Mouse (Mus musculus): ENCODE results near the gene Alad. TPM values are rescaled to one million over a fixed set of nuclear protein-coding genes. Genes with fewer than 3 reads are reported as not detected.
A peak's percentile ranks its signal among the peaks of the same experiment; 100 is the strongest.
"Not testable (repeated sequence)": the region's sequence is repeated elsewhere in the genome, so short reads cannot be mapped to it uniquely, and the experiment has no call there.

Gene Alad
- total RNA-seq, 2 experiments from 2014 or later = 25.4 to 30.8 TPM

DNA sequence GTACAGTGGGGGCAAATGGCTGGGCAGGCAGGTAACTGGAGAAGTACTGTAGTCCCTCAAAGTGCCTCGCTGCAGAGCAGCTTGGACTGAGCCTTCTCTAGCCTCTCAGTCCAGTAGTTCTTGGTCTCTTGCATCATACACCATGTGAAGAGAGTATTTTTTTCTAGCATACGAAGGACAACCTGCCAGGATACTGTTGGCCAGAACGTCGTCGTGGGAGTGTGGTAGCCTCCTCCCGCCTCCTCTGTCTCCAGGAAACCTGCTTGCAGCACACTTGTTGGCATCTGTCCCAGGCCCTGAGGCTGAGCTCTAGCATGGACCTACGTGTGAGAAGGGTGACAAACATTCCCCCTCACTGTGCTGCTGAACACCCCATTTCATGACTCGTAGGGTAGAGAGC, 22.9 kb downstream of the Alad start:
- intact Hi-C loops (cut with DNase I) = no loop called here
- peak; percentile 62 to 89 for DNase-seq (ENCODE audit: low spot score in 2 of 2)

DNA sequence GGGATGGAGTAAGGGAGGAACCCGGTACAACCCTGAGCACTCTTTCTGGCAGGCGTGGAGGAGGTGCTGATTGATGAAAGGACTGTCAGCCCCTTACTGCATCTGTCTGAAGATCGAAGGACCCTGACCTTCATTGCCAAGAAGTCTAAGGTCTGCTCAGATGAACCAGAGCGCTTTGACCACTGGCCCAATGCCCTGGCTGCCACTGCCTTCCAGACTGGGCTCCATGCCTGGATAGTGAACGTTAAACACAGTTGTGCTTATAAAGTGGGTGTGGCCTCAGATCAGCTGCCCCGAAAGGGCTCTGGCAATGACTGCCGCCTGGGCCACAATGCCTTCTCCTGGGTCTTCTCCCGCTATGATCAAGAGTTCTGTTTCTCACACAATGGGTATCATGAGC, 23.8 kb downstream of the Alad start:
- intact Hi-C loops (cut with DNase I) = no loop called here
- no peak for DNase-seq (ENCODE audit: low spot score in 2 of 2)

DNA sequence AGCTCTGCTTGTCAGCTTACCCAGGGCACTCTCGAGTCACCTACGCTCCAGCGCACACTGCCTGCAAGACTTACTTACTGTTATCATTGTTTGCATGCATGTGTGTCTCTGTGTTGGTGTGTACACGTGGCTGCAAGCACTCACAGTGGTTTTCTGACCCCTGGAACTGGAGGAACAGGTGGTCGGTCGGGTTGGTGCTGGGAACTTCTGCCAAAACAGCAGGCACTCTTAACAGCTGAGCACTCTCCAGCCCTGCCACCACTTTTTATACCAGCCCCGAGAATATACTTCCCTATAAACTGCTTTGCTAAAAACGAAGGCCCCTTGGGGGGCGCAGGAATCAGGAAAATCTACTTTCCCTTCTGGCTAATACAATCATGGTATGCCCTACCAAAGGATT, 25.5 kb downstream of the Alad start:
- DNase-seq (ENCODE audit: low spot score in 2 of 2) = no peak
- intact Hi-C loops (cut with DNase I) = no loop called here

DNA sequence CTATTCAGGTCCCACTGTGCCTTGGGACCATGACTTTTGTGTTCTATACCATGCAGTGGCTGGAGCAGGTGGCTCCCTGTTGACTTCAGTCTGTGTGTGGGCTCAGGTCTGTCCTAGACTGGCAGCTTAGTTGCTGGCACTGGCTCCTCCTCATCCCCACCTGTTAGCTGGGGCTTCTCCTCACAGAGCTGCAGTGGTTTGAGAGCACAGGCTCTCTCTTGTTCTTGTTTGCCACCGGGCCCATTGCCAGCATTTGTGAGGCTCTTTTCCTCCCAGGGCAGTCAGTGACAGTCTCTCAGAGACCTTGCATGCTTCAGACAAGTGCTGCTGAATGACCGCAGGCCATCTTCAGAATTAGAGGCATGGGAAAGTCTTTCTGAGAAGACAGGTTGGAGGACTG, 27.0 kb downstream of the Alad start:
- intact Hi-C loops (cut with DNase I) = no loop called here
- peak in 1 of 2 experiments; percentile 43 for DNase-seq (ENCODE audit: low spot score in 2 of 2)

DNA sequence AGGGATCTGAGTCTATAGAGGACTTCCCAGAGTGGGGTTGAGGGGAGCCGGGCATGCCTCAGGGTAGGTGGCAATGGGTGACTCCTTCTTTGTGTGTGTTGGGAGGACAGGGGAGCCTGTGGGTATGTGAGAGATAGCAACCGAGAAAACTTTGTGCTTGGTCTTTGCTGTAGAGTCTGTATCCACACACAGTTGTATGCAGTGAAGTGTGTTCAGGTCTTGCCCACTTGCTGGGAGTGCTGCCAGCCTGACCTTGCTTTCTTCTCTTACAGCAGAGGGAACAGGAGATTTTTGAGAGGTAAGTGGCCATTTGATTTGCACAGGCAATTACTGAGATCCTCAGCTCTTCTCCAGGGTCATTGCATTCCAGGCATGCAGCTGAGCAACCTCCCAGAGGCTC, 31.8 kb downstream of the Alad start:
- intact Hi-C loops (cut with DNase I) = no loop called here

DNA sequence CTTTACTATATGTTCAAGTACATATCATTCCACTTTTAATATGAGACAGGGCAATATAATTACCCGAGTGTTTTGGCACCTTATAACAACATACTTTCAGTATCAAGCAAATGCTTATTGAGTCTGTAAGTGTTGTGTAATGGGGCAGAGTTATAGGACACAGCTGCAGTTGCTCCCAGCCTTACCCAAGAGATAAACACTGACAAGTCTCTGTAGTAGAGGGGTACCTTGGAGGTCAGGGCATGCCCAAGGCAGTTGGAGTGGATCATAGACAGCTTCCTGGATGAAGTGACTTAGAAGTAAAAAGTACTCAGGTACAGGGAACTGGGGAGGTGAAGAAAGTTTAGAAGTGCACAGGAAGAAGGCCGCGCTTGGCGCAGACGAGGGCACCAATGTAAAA, 32.5 kb downstream of the Alad start:
- no peak for DNase-seq (ENCODE audit: low spot score in 2 of 2)
- intact Hi-C loops (cut with DNase I) = no loop called here

More for the DNA sequence above, 31.8 kb downstream of the Alad start:
- DNase-seq (ENCODE audit: low spot score in 2 of 2) = no peak

DNA sequence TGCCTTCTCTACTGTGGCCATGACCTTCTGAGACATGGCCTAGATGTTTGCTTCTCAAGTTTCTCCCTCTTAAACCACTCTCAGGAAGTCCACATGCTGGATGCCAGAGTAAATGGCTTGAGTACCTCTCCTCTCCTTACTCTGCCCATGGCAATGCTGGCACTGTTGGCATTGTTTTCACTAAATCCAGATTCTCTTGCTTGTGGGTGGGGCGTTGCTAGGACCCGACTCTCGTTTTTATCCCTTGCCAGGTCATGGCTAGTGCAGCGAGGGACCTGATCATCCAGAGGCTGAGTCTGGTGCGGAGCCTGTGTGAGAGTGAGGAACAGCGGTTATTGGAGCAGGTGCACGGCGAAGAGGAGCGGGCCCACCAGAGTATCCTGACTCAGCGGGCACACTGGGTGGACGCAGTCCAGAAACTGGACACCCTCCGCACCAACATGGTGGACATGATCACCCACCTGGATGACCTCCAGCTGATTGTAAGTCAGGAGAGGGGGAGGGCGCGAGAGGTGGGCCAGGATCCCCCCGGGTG, 33.5 kb downstream of the Alad start:
- DNase-seq (ENCODE audit: low spot score in 2 of 2) = no peak
- intact Hi-C loops (cut with DNase I) = no loop called here

DNA sequence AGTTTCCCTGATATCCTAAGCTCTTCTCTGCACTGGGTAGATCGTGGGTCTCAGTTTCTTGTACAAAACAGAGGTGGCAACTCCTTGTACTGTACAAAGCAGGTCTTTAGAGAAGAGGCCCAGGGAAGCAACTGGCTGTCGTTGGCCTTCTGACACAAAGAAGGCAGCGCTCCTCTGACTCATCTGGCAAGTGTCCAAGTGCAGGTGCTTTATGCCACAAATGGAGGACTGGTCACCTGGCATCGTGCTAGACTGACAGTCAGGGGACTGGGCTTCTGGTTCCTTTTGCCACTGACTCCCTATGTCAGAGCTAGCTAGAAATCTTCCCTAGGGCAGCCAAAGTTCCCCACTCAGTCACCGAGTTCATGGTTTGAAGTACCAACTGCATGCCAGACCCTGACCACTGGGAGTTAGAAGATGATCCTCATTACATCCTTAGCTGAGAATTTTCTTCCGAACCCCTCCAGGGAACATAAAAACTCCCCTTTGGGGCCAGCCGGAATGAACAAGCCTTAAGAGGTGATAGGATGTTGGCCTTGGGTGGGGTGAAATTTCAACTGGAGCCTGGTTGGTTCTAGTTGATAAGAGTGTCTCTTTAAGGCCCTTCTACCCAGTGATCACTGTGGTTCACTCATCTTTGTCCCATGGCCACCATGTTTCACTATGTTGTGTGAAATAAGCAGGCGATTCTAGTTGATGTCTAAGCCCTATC, 34.1 kb downstream of the Alad start:
- intact Hi-C loops (cut with DNase I) = no loop called here
- DNase-seq (ENCODE audit: low spot score in 2 of 2) = no peak

DNA sequence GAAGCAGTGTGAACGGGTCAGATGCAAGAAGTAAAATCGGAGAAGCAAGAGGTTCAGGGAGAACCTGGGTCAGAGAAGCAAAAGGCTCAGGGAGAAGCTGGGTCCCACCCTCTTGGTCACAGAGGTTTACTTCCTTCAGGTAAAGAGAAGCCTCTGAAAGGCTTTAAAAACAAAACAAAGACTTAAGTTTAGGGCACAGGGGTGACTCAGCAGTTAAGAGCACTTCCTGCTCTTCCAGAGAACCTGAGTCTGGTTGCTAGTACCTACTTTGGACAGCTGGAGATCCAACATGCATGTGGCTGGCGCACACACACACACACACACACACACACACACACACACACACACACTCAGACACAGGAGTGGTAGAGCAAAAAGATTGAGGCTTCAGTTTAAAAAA, 34.8 kb downstream of the Alad start:
- intact Hi-C loops (cut with DNase I) = no loop called here

DNA sequence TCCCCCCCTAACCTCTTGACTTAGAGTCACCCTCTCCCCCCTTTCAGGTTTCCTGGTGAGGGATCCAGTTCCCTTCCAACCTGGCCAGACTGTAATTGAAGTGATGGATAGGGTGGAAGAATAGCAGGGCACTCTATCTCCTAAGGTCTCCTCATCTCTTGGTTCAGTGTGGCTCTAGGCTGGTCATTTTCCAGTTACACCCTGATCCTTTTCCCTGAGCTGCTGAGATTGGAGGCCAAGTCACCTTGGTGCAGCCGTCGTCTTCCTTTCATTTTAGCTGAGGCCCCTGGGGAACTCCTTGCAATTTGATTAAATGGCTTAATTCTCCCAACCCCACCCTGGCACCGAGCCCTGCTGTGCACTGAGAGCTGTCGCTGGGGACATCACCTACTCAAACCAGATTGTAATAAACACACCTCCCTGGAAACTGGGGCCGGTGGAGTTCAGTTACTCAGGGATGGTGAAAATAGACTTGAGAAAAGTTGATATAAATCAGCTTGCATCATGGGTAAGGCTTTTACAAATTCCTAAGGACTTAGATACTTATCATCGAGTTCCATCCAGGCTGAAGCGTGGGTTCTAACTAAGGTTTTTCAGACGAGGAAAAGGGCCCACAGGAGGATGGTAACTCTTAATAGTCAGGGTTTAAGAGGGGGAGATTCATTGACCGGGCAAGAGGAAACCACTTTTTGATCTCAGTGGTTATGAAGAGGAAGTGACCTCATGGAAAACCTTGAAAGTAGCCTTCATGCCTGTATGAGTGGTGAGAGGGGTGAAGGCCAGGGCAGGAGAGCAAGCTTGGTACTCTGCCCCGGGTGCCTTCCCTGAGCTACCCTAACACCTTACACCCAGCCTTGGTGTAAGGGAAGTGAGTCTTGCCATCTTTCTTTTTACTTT, 38.8 kb downstream of the Alad start:
- intact Hi-C loops (cut with DNase I) = no loop called here
- no peak for DNase-seq (ENCODE audit: low spot score in 2 of 2)

More for the DNA sequence above, 34.8 kb downstream of the Alad start:
- DNase-seq (ENCODE audit: low spot score in 2 of 2) = no peak

DNA sequence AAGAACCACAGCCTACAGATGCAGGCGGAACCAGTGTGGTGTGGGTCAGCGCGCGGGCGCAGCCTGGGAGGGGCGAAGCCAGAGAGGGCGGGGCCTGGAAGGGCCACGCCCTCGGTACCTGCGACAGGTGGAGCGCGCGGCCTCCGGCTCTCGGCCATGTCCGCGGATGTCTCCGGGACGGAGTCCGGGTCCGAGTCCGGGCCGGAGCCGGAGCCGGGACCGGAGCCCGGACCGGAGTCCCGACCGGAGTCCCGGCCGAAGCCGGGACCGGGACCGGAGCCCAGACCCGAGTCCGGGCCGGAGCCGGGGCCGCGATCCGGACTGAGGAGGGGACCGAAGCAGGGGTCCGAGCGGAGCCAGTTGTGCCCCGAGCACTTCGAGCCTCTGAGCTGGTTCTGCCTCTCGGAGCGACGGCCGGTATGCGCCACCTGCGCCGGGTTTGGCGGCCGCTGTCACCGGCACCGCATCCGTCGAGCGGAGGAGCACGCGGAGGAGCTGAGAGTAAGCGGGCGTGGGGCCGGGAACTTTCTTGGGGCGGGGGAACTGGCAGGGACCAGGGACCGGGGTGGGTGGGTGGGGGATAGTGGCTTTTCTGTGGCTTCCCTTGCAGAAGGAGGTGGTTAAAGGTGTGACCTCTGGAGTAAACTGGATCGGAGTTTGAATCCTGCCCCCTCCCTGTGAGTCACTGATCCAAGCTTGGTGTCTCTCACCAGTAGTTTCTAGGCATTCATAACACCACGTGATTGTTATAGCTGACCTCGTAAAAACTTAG, 39.6 kb downstream of the Alad start, which contains the start of gene Bspry:
Gene Bspry, plus strand, starts transcription at position 117 of the 772 bp plus-strand sequence.
- no peak for DNase-seq (ENCODE audit: low spot score in 2 of 2)
- intact Hi-C loops (cut with DNase I) = no loop called here

DNA sequence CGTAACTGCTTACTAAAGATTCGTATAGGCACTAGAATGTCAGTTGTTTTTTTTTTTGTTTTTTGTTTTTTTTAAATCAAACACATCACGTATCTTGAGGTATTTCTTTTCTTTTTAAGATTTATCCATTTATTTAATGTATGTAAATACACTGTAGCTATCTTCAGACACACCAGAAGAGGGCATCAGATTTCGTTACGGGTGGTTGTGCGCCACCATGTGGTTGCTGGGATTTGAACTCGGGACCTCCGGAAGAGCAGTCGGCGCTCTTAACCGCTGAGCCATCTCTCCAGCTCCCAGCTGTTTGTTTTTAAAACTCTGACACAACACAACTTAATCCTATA, 40.2 kb downstream of the Alad start:
- DNase-seq (ENCODE audit: low spot score in 2 of 2); intact Hi-C loops (cut with DNase I): not testable (repeated sequence)

DNA sequence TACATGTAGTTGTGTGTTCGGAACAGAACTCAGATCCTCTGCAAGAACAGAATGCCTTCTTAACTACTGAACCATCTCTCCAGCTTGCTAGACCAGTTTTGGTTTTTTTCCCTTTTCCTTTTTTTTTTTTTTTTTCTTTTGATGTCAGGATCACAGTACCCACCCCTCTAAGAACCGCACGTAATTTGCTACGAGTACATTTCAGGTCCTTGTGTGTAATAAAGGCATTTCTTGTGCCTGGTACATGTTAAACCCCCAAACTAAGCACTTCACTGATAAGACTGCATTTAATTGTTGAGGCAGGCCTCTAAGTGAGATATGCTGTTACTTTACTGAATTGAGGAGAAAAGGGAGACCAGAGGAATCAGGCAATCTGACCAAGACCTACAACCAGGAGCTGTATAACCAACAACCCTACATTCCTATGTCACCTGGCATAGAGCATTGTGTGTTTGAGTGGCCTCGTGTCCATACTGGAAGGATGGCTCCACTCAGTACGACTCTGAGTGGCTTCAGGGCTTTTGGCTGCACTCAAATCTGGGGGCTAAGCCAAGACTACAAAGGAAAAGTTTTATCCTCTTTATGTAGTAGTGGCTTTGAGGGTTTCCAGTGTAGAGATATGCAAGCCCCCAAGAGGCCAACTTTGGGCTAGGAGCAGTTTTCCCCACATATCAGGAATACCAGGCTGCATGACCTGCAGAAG, 42.0 kb downstream of the Alad start:
- intact Hi-C loops (cut with DNase I) = no loop called here
- no peak for DNase-seq (ENCODE audit: low spot score in 2 of 2)

DNA sequence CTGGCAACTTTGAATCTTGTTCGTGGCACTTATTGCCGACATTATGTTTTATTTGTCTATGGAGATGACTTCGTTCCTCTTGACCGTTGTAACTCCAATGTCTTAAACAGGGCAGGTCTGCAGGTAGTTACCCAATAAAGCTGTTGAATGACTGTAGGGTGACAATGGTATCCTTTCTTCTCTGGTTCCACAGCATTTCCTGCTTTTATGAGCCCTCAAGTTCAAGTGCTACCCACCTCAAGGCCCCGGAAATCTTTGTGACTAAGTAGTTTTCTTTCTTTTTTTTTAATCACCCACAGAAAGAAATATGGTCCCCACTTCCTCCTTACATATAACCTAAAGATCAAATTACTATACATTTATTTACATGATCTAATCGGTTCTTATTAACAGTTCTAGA, 43.9 kb downstream of the Alad start:
- no peak for DNase-seq (ENCODE audit: low spot score in 2 of 2)
- intact Hi-C loops (cut with DNase I) = no loop called here

DNA sequence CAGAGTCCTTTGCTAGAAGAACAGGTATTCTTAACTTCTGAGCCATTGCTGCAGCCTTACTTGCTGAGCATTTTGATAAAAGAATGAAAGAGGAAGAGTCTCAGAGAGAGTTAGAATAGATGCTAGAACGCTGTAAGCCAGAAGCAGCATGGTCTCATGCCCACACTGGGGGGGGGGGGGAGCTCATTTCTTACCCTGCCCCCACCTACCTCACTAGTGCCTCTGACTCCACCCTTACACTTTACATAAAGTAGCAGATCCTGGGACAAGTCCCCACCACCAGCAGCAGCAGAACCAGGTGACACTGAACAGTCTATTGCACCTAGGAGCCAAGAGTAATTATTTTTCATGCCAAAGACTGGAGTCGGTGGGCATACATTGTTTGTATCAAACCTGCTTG, 44.6 kb downstream of the Alad start:
- intact Hi-C loops (cut with DNase I) = no loop called here
- DNase-seq (ENCODE audit: low spot score in 2 of 2) = no peak

DNA sequence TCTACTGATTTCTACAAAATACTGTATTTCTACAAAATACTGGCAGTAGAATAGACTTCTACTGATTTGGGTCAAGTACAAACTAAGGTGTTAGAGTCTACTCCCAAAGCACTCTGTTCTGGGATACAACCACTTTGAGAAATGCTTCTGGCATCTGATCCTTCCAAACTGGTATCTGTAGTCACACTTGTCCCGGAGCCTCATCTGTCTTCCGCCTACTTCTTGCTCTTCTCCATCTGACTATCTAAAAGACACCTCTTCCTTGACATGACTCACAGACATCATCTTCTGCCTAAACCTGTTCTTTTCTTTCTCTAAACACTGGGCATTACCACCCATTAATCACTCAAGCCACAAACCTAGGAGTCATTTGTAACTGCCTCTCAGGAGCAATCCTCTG, 47.6 kb downstream of the Alad start:
- DNase-seq (ENCODE audit: low spot score in 2 of 2) = peak; percentile 10 to 86
- intact Hi-C loops (cut with DNase I) = no loop called here

DNA sequence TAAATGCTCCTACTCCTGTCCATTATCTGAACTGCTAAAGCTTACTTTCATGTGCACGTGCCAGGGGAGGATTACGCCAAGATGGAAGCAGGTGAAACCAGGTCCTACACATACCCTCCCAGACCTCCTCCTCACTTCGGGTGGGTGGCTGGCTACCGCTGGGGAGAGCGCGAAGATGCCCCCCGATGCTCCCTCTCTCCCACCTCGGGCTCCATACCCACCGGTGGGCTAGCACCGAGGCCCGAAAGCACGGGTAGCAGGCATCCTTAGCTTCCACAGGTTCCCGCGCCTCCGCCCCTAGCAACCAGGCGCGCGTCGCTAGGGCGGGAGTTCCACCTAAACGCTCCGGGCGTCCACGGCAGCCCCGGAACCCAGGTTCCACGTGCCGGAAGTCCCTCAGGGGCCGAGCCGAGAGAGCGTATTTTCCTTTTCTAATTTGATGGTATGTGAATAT, 49.1 kb downstream of the Alad start, which contains the start of gene Wdr31:
Gene Wdr31, minus strand, starts transcription at position 299 of the 454 bp plus-strand sequence.
- intact Hi-C loops (cut with DNase I) = loop anchor here (2.0 kb wide), 1 partner anchor 32 kb away; the partner anchor contains the start of gene Hdhd3
- DNase-seq (ENCODE audit: low spot score in 2 of 2) = peak; percentile 84 to 86

DNA sequence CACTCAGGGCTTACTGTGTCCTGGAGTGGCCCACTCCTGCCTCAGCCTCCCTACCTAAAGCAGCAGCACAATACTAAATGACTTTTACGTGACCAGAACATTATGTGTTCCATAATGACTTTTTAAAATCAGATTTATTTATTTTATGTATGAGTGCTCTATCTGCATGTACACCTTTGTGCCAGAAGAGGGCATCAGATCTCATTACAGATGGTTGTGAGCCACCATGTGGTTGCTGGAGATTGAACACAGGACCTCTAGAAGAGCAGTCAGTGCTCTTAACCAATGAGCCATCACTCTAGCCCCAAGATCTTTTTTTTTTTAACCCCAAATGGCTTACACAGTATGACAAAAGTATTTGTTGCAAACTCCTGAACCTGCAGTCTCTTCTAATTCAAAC, 51.6 kb downstream of the Alad start:
- intact Hi-C loops (cut with DNase I) = no loop called here

DNA sequence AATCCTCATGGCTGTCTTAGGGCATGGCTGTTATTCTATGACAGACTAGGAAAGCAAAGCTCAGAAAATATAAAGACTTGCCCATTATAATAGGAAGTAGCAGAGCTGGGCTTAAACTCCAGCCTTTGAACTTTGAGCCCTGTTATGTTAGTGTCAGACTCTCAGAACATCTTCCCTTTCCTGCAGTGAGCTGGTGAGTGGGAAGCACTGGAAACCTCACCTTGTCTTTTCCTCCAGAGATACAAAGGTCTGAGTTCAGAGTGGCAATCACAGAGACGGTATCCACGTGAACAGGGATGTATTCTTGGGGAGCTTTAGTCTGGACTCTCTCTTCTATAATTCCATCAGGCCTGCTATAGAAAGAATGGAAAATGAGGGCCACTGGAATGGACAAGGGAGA, 56.6 kb downstream of the Alad start:
- intact Hi-C loops (cut with DNase I) = no loop called here
- DNase-seq (ENCODE audit: low spot score in 2 of 2) = no peak

More for the DNA sequence above, 51.6 kb downstream of the Alad start:
- DNase-seq (ENCODE audit: low spot score in 2 of 2) = no peak

Data from left cerebral cortex, postnatal 25 days (tissue).